Mouse (Mus musculus) lung, embryonic 15.5 days (tissue): ENCODE measurements around the gene Tecpr1. TPM values are rescaled to one million over a fixed set of nuclear protein-coding genes. Genes with fewer than 3 reads are reported as not detected.

ENCODE experiments used
- ATAC-seq: fragments of 200-750 bp; cut with Nextera tagmentation; 2 replicates; pipeline ENCODE4 v1.8.0; 2017; ENCODE audit warnings: moderate number of reproducible peaks, borderline replicate concordance; ENCODE audit not compliant: low FRiP score, low TSS enrichment; ENCODE audit errors: extremely low read depth
- H3K27ac ChIP-seq: fragments of 300-500 bp; sonication (generic); 2 replicates; pipeline ENCODE4 v1.5.1; 2015; ENCODE audit warnings: moderate library complexity, mild to moderate bottlenecking, inconsistent platforms
- H3K27me3 ChIP-seq: fragments of 300-500 bp; sonication (generic); 2 replicates; pipeline ENCODE4 v1.6.1; 2015; ENCODE audit warnings: inconsistent platforms
- H3K36me3 ChIP-seq: fragments of 300-500 bp; sonication (generic); 2 replicates; pipeline ENCODE4 v1.6.1; 2015; ENCODE audit warnings: inconsistent platforms
- H3K4me1 ChIP-seq: fragments of 300-500 bp; sonication (generic); 2 replicates; pipeline ENCODE4 v1.6.1; 2015; ENCODE audit warnings: inconsistent platforms
- H3K4me2 ChIP-seq: fragments of 300-500 bp; sonication (generic); 2 replicates; pipeline ENCODE4 v1.6.1; 2015; ENCODE audit warnings: inconsistent platforms, mild to moderate bottlenecking, moderate library complexity
- H3K4me3 ChIP-seq: fragments of 300-500 bp; sonication (generic); 2 replicates; pipeline ENCODE4 v1.5.1; 2015; ENCODE audit warnings: mild to moderate bottlenecking, inconsistent platforms
- H3K9ac ChIP-seq: fragments of 300-500 bp; sonication (generic); 2 replicates; pipeline ENCODE4 v1.6.1; 2015; ENCODE audit warnings: inconsistent platforms
- H3K9me3 ChIP-seq: fragments of 300-500 bp; sonication (generic); 2 replicates; pipeline ENCODE4 v1.6.1; 2016; ENCODE audit warnings: inconsistent platforms
- WGBS: fragments of 180-500 bp; shearing (Covaris S2); methylation state at CpG from one replicate; pipeline ENCODE4 v1.1.7; 2015; 5-methylcytosine and 5-hydroxymethylcytosine counted together
- polyA plus RNA-seq: library from polyadenylated mRNA; unstranded; fragments of >200 nt; fragmentation: Nextera tagmentation; extraction: Ambion mirVana; gene quantifications from 2 replicates; pipeline ENCODE4 v1.2.1, GENCODE M21; 2015

Tecpr1 gene
- polyA plus RNA-seq, 1 experiment from 2014 or later: 25.1 TPM

- H3K4me3 ChIP-seq: no peak overlapping the region
- H3K4me2 ChIP-seq: no peak overlapping the region
- peak; percentile 37; the same call in 1 of the 2 replicates for ATAC-seq
- H3K27ac ChIP-seq: peak overlapping the region; percentile 31; the same call in 1 of the 2 replicates
- 52% methylated on average over 7 of the region's 7 CpGs for WGBS
- H3K9ac ChIP-seq: no peak overlapping the region
- H3K36me3 ChIP-seq: peaks cover 16% of the 10 kb centered on the region
- H3K4me1 ChIP-seq: peaks cover 25% of the 10 kb centered on the region
- no peaks in the 10 kb centered on the region for H3K27me3 ChIP-seq
- H3K9me3 ChIP-seq: no peaks in the 10 kb centered on the region
Measured at GRCm38 (mm10) chr5:144183647-144184335, 39.6 kb downstream of the Tecpr1 start.

- 0 out of 2 replicates have a peak overlapping the region, but pooled peaks have one; percentile 10 for H3K27ac ChIP-seq
- H3K36me3 ChIP-seq: peaks cover 16% of the 10 kb centered on the region
- no peak overlapping the region for H3K9ac ChIP-seq
- no peak overlapping the region for H3K4me3 ChIP-seq
- peaks cover 25% of the 10 kb centered on the region for H3K4me1 ChIP-seq
- WGBS: 18% methylated on average over 8 of the region's 8 CpGs
- no peaks in the 10 kb centered on the region for H3K27me3 ChIP-seq
- ATAC-seq: no peak
- H3K4me2 ChIP-seq: peak overlapping the region; percentile 18; the same call in 1 of the 2 replicates
- no peaks in the 10 kb centered on the region for H3K9me3 ChIP-seq
Measured at GRCm38 (mm10) chr5:144183248-144183559, 40.2 kb downstream of the Tecpr1 start.

- 0 out of 2 replicates have a peak overlapping the region, but pooled peaks have one; percentile 10 for H3K27ac ChIP-seq
- peak overlapping the region; percentile 18; the same call in 1 of the 2 replicates for H3K4me2 ChIP-seq
- H3K9ac ChIP-seq: no peak overlapping the region
- 0 out of 2 replicates have a peak, but pooled peaks have one; percentile 24 for ATAC-seq
- no peak overlapping the region for H3K4me3 ChIP-seq
- H3K4me1 ChIP-seq: peaks cover 25% of the 10 kb centered on the region
- peaks cover 15% of the 10 kb centered on the region for H3K36me3 ChIP-seq
- no peaks in the 10 kb centered on the region for H3K9me3 ChIP-seq
- WGBS: 30% methylated on average over 20 of the region's 20 CpGs
- no peaks in the 10 kb centered on the region for H3K27me3 ChIP-seq
Measured at GRCm38 (mm10) chr5:144182542-144183247, 40.7 kb downstream of the Tecpr1 start.

GRCm38 (mm10) chr5:144181249-144181648 lies 42.2 kb downstream of the Tecpr1 start:
- H3K4me2 ChIP-seq: no peak overlapping the region
- WGBS: 91% methylated on average over 7 of the region's 7 CpGs
- peaks cover 17% of the 10 kb centered on the region for H3K36me3 ChIP-seq
- no peaks in the 10 kb centered on the region for H3K9me3 ChIP-seq
- no peak overlapping the region for H3K27ac ChIP-seq
- no peak overlapping the region for H3K9ac ChIP-seq
- H3K4me1 ChIP-seq: peaks cover 25% of the 10 kb centered on the region
- no peaks in the 10 kb centered on the region for H3K27me3 ChIP-seq
- ATAC-seq: no peak
- no peak overlapping the region for H3K4me3 ChIP-seq

GRCm38 (mm10) chr5:144178216-144178615 lies 45.2 kb downstream of the Tecpr1 start:
- H3K4me3 ChIP-seq: no peak overlapping the region
- H3K27me3 ChIP-seq: no peaks in the 10 kb centered on the region
- no peak overlapping the region for H3K27ac ChIP-seq
- no peak overlapping the region for H3K9ac ChIP-seq
- H3K36me3 ChIP-seq: peaks cover 27% of the 10 kb centered on the region
- H3K4me2 ChIP-seq: no peak overlapping the region
- 43% methylated on average over 6 of the region's 6 CpGs for WGBS
- peaks cover 9% of the 10 kb centered on the region for H3K4me1 ChIP-seq
- ATAC-seq: no peak
- H3K9me3 ChIP-seq: no peaks in the 10 kb centered on the region

- Histone ChIP-seq H3K9ac (no peak overlapping the region), H3K27me3 (no peaks in the 10 kb centered on the region), H3K36me3 (peaks cover 46% of the 10 kb centered on the region), H3K4me1 (no peaks in the 10 kb centered on the region), H3K4me3 (no peak overlapping the region), H3K27ac (no peak overlapping the region), H3K4me2 (no peak overlapping the region), H3K9me3 (no peaks in the 10 kb centered on the region)
- WGBS: 91% methylated on average over 18 of the region's 18 CpGs
- ATAC-seq: no peak; the same call in 1 of the 2 replicates
Measured at GRCm38 (mm10) chr5:144173648-144174047, 49.8 kb downstream of the Tecpr1 start.

- H3K27me3 ChIP-seq: no peaks in the 10 kb centered on the region
- WGBS: 85% methylated on average over 8 of the region's 8 CpGs
- no peak for ATAC-seq
- H3K9me3 ChIP-seq: no peaks in the 10 kb centered on the region
- no peak overlapping the region for H3K9ac ChIP-seq
- H3K36me3 ChIP-seq: peaks cover 37% of the 10 kb centered on the region
- no peak overlapping the region for H3K4me2 ChIP-seq
- H3K4me1 ChIP-seq: no peaks in the 10 kb centered on the region
- H3K4me3 ChIP-seq: no peak overlapping the region
- H3K27ac ChIP-seq: no peak overlapping the region
Measured at GRCm38 (mm10) chr5:144169275-144169975, 54.0 kb downstream of the Tecpr1 start.

- no peak for ATAC-seq
- Histone ChIP-seq H3K9me3 (no peaks in the 10 kb centered on the region), H3K9ac (no peak overlapping the region), H3K4me1 (no peaks in the 10 kb centered on the region), H3K4me3 (no peak overlapping the region), H3K27ac (no peak overlapping the region), H3K4me2 (no peak overlapping the region), H3K27me3 (no peaks in the 10 kb centered on the region), H3K36me3 (peaks cover 21% of the 10 kb centered on the region; the same call in 1 of the 2 replicates)
- WGBS: 75% methylated on average over 3 of the region's 3 CpGs
Measured at GRCm38 (mm10) chr5:144165756-144166155, 57.7 kb downstream of the Tecpr1 start.

GRCm38 (mm10) chr5:144162813-144163517 lies 60.5 kb downstream of the Tecpr1 start:
- Histone ChIP-seq H3K9me3 (no peaks in the 10 kb centered on the region), H3K36me3 (peaks cover 12% of the 10 kb centered on the region; the same call in 1 of the 2 replicates), H3K4me3 (no peak overlapping the region), H3K4me1 (peaks cover 13% of the 10 kb centered on the region), H3K27me3 (no peaks in the 10 kb centered on the region), H3K27ac (no peak overlapping the region; the same call in 1 of the 2 replicates), H3K9ac (no peak overlapping the region), H3K4me2 (no peak overlapping the region)
- ATAC-seq: no peak
- 68% methylated on average over 10 of the region's 10 CpGs for WGBS

- Histone ChIP-seq H3K36me3 (peaks cover 12% of the 10 kb centered on the region; the same call in 1 of the 2 replicates), H3K4me1 (peaks cover 19% of the 10 kb centered on the region), H3K4me3 (no peak overlapping the region), H3K9me3 (no peaks in the 10 kb centered on the region), H3K4me2 (no peak overlapping the region), H3K9ac (no peak overlapping the region), H3K27me3 (no peaks in the 10 kb centered on the region), H3K27ac (no peak overlapping the region)
- no peak for ATAC-seq
- 79% methylated on average over 5 of the region's 5 CpGs for WGBS
Measured at GRCm38 (mm10) chr5:144162080-144162812, 61.2 kb downstream of the Tecpr1 start.

- WGBS: 88% methylated on average over 8 of the region's 8 CpGs
- Histone ChIP-seq H3K27me3 (no peaks in the 10 kb centered on the region), H3K9me3 (no peaks in the 10 kb centered on the region), H3K27ac (peak overlapping the region; percentile 66), H3K4me3 (no peak overlapping the region), H3K9ac (no peak overlapping the region; the same call in 1 of the 2 replicates), H3K36me3 (0 out of 2 replicates have a peak, but pooled peaks cover 2% of the 10 kb centered on the region), H3K4me2 (no peak overlapping the region), H3K4me1 (peaks cover 19% of the 10 kb centered on the region)
- no peak for ATAC-seq
Measured at GRCm38 (mm10) chr5:144159137-144159536, 64.3 kb downstream of the Tecpr1 start.
